Mouse (Mus musculus) megakaryocyte, embryonic 14.5 days (primary cell): ENCODE results near the gene Dock6. TPM values are rescaled to one million over a fixed set of nuclear protein-coding genes. Genes with fewer than 3 reads are reported as not detected.
"Not testable (repeated sequence)": the region's sequence is repeated elsewhere in the genome, so short reads cannot be mapped to it uniquely, and the experiment has no call there.

Source experiments
- H3K27me3 ChIP-seq: replicated peaks from 2 replicates; pipeline ENCODE3; 2012; ENCODE audit warnings: inconsistent platforms
- H3K36me3 ChIP-seq: replicated peaks from 2 replicates; pipeline ENCODE3; 2012; ENCODE audit warnings: low read length, inconsistent platforms, mixed read lengths
- H3K4me1 ChIP-seq: 2 replicates; pipeline ENCODE4 v1.6.1; 2012; ENCODE audit warnings: inconsistent platforms
- H3K4me3 ChIP-seq: replicated peaks from 2 replicates; pipeline ENCODE3; 2012; ENCODE audit warnings: moderate library complexity, mild to moderate bottlenecking, inconsistent platforms
- H3K9me3 ChIP-seq: 2 replicates; pipeline ENCODE4 v1.6.1; 2012; ENCODE audit warnings: inconsistent platforms
- FLI1 ChIP-seq: IDR thresholded peaks from 2 replicates; pipeline ENCODE4 v1.6.1; 2012; ENCODE audit warnings: low read length, inconsistent platforms, mixed read lengths
- GATA1 ChIP-seq: IDR thresholded peaks from 3 replicates; pipeline ENCODE4 v1.6.1; 2012; ENCODE audit warnings: mixed read lengths, low read length, inconsistent platforms, borderline replicate concordance
- polyA plus RNA-seq: library from polyadenylated mRNA; stranded (reverse); fragments of >175 nt; gene quantifications from 2 replicates; pipeline ENCODE4 v1.2.3, GENCODE M21; 2012; ENCODE audit warnings: low replicate concordance; ENCODE audit not compliant: insufficient read depth

Dock6 gene
- polyA plus RNA-seq: 1.1 and 3.0 TPM in 2 replicates

- Histone ChIP-seq H3K27me3 (peaks cover 33% of the 10 kb centered on the region), H3K4me3 (peak within 1 kb of the TSS; percentile 92), H3K9me3 (no peaks in the 10 kb centered on the region), H3K36me3 (no peaks in the 10 kb centered on the region), H3K4me1 (peaks cover 29% of the 10 kb centered on the region)
- TF ChIP-seq GATA1: no peak
- no peak for TF ChIP-seq FLI1
Measured at GRCm38 (mm10) chr9:21852128-21853091, at the start of gene Dock6. Dock6 (minus strand) TSS chr9:21852635.

- H3K4me1 ChIP-seq: 0 out of 2 replicates have a peak, but pooled peaks cover 3% of the 10 kb centered on the region
- TF ChIP-seq GATA1 (no peak), FLI1 (no peak)
- H3K9me3 ChIP-seq: peaks cover 9% of the 10 kb centered on the region
- H3K4me3 ChIP-seq: peak overlapping the region; percentile 80
- H3K36me3 ChIP-seq: no peaks in the 10 kb centered on the region
- peaks cover 15% of the 10 kb centered on the region for H3K27me3 ChIP-seq
Measured at GRCm38 (mm10) chr9:21901223-21901820, 48.9 kb upstream of the Dock6 start.

GRCm38 (mm10) chr9:21889229-21889628 is 36.8 kb upstream of the Dock6 start:
- no peaks in the 10 kb centered on the region for H3K36me3 ChIP-seq
- TF ChIP-seq GATA1: no peak
- H3K4me3 ChIP-seq: peak overlapping the region; percentile 38
- H3K9me3 ChIP-seq: no peaks in the 10 kb centered on the region
- peaks cover 24% of the 10 kb centered on the region for H3K27me3 ChIP-seq
- H3K4me1 ChIP-seq: no peaks in the 10 kb centered on the region

GRCm38 (mm10) chr9:21876601-21877000 is 24.2 kb upstream of the Dock6 start:
- Histone ChIP-seq H3K36me3 (no peaks in the 10 kb centered on the region), H3K4me3 (no peak overlapping the region), H3K9me3 (peaks cover 19% of the 10 kb centered on the region), H3K27me3 (peaks cover 30% of the 10 kb centered on the region), H3K4me1 (peaks cover 2% of the 10 kb centered on the region; the same call in 1 of the 2 replicates)
- no peak for TF ChIP-seq GATA1
- no peak for TF ChIP-seq FLI1

- TF ChIP-seq FLI1: no peak
- TF ChIP-seq GATA1: no peak
- Histone ChIP-seq H3K9me3 (peaks cover under 1% of the 10 kb centered on the region; the same call in 1 of the 2 replicates), H3K4me3 (no peak overlapping the region), H3K27me3 (peaks cover 27% of the 10 kb centered on the region), H3K4me1 (peaks cover 6% of the 10 kb centered on the region; the same call in 1 of the 2 replicates), H3K36me3 (no peaks in the 10 kb centered on the region)
Measured at GRCm38 (mm10) chr9:21872204-21872603, 19.8 kb upstream of the Dock6 start.

GRCm38 (mm10) chr9:21870879-21871524 is 18.6 kb upstream of the Dock6 start:
- peak overlapping the region; percentile 75 for H3K4me3 ChIP-seq
- no peak for TF ChIP-seq GATA1
- TF ChIP-seq FLI1: no peak
- H3K9me3 ChIP-seq: no peaks in the 10 kb centered on the region
- no peaks in the 10 kb centered on the region for H3K36me3 ChIP-seq
- peaks cover 6% of the 10 kb centered on the region; the same call in 1 of the 2 replicates for H3K4me1 ChIP-seq
- peaks cover 34% of the 10 kb centered on the region for H3K27me3 ChIP-seq

- peaks cover 40% of the 10 kb centered on the region for H3K27me3 ChIP-seq
- H3K9me3 ChIP-seq, H3K4me1 ChIP-seq, H3K4me3 ChIP-seq, H3K36me3 ChIP-seq: not testable (repeated sequence)
Measured at GRCm38 (mm10) chr9:21869290-21869689, 16.9 kb upstream of the Dock6 start.

GRCm38 (mm10) chr9:21867726-21868125 is 15.3 kb upstream of the Dock6 start:
- Histone ChIP-seq H3K4me3 (no peak overlapping the region), H3K9me3 (peaks cover 6% of the 10 kb centered on the region; the same call in 1 of the 2 replicates), H3K27me3 (peaks cover 38% of the 10 kb centered on the region), H3K36me3 (no peaks in the 10 kb centered on the region), H3K4me1 (peaks cover 4% of the 10 kb centered on the region; the same call in 1 of the 2 replicates)
- no peak for TF ChIP-seq GATA1
- TF ChIP-seq FLI1: no peak

- Histone ChIP-seq H3K4me1 (peaks cover 4% of the 10 kb centered on the region; the same call in 1 of the 2 replicates), H3K36me3 (no peaks in the 10 kb centered on the region), H3K27me3 (peaks cover 28% of the 10 kb centered on the region), H3K4me3 (no peak overlapping the region), H3K9me3 (peaks cover 14% of the 10 kb centered on the region)
- TF ChIP-seq GATA1 (no peak), FLI1 (no peak)
Measured at GRCm38 (mm10) chr9:21866641-21867040, 14.2 kb upstream of the Dock6 start.

- H3K9me3 ChIP-seq: peaks cover 20% of the 10 kb centered on the region
- peaks cover 25% of the 10 kb centered on the region for H3K27me3 ChIP-seq
- H3K4me3 ChIP-seq: peak overlapping the region; percentile 28
- H3K4me1 ChIP-seq: peaks cover 2% of the 10 kb centered on the region; the same call in 1 of the 2 replicates
- H3K36me3 ChIP-seq: no peaks in the 10 kb centered on the region
- TF ChIP-seq GATA1: no peak
- TF ChIP-seq FLI1: no peak
Measured at GRCm38 (mm10) chr9:21865673-21866398, 13.4 kb upstream of the Dock6 start.
